Mouse (Mus musculus): ENCODE measurements around the gene Fbxo44. TPM values are rescaled to one million over a fixed set of nuclear protein-coding genes. Genes with fewer than 3 reads are reported as not detected.

Fbxo44 gene
- total RNA-seq, 2 experiments from 2014 or later: 133 to 134 TPM

GRCm38 (mm10) chr4:148108565-148109100 is 51.6 kb downstream of the Fbxo44 start:
- intact Hi-C loops (cut with DNase I): no loop called here
- DNase-seq (ENCODE audit: low spot score in 2 of 2): no peak

GRCm38 (mm10) chr4:148107621-148108291 is 52.5 kb downstream of the Fbxo44 start:
- DNase-seq (ENCODE audit: low spot score in 2 of 2): no peak
- intact Hi-C loops (cut with DNase I): no loop called here

GRCm38 (mm10) chr4:148104146-148104545 is 56.1 kb downstream of the Fbxo44 start:
- DNase-seq (ENCODE audit: low spot score in 2 of 2): no peak
- intact Hi-C loops (cut with DNase I): no loop called here

Small RNA genes within 50 kb of the gene (microRNA-seq; reads per million reads assigned to microRNA genes)
- 0 to 0.99 reads per million in 2 experiments for gene Mir7022

Other genes starting within 250 kb of the Fbxo44 start
- 10 to 100 TPM; 17.6 to 19.9 TPM for gene Plod1, start 223.7 kb downstream of the Fbxo44 start, total RNA-seq (2021)
- gene 2510039O18Rik, start 219.6 kb downstream of the Fbxo44 start, total RNA-seq (2021): 10 to 100 TPM; 29.0 to 30.6 TPM
- not detected for gene Nppb, start 174.7 kb downstream of the Fbxo44 start, total RNA-seq (2021)
- gene Nppa, start 159.8 kb downstream of the Fbxo44 start, total RNA-seq (2021): under 1 TPM in 1 of 2 experiments, not detected in 1; 0.71 TPM
- 10 to 100 TPM; 70.9 to 73.9 TPM for gene Clcn6, start 121.7 kb downstream of the Fbxo44 start, total RNA-seq (2021)
- 10 to 100 TPM; 27.1 to 30.5 TPM for gene Mthfr, start 121.4 kb downstream of the Fbxo44 start, total RNA-seq (2021)
- 1 to 10 TPM; 6.3 to 7.8 TPM for gene Agtrap, start 72.5 kb downstream of the Fbxo44 start, total RNA-seq (2021)
- gene Mad2l2, start 30.1 kb downstream of the Fbxo44 start, total RNA-seq (2021): 10 to 100 TPM; 11.2 to 14.9 TPM
- under 1 TPM; 0.28 to 0.37 TPM for gene Draxin, start 29.8 kb downstream of the Fbxo44 start, total RNA-seq (2021)
- 10 to 100 TPM; 26.9 to 28.0 TPM for gene Fbxo6, start 8.3 kb downstream of the Fbxo44 start, total RNA-seq (2021)
- 10 to 100 TPM; 86.8 to 87.2 TPM for gene Fbxo2, start 139 bp upstream of the Fbxo44 start, total RNA-seq (2021)
- gene Disp3, start 127.5 kb upstream of the Fbxo44 start, total RNA-seq (2021): 10 to 100 TPM; 25.8 to 29.1 TPM